Mouse (Mus musculus): ENCODE results near the gene Map3k19. TPM values are rescaled to one million over a fixed set of nuclear protein-coding genes. Genes with fewer than 3 reads are reported as not detected.

The Map3k19 gene
- polyA plus RNA-seq (2014; fragmentation: Nextera tagmentation; extraction: Ambion mirVana) = 0.57 and 0.88 TPM in 2 replicates

GRCm38 (mm10) chr1:127854486-127855222 is at the start of gene Map3k19:
Gene Map3k19, minus strand, starts transcription at chr1:127855031.
- no peaks in the 10 kb centered on the region for H3K36me3 ChIP-seq (ENCODE audit: control insufficient read depth, insufficient read depth, low read length)
- no peaks in the 10 kb centered on the region for H3K4me1 ChIP-seq (ENCODE audit: control insufficient read depth, insufficient read depth, low read length)
- no peaks in the 10 kb centered on the region; the same call in 1 of the 2 replicates for H3K9me3 ChIP-seq (ENCODE audit: control insufficient read depth, low read length)
- no peak within 1 kb of the TSS for H3K4me3 ChIP-seq (ENCODE audit: low read depth, low read length)
- H3K27me3 ChIP-seq (ENCODE audit: control insufficient read depth, insufficient read depth, low read length) = no peaks in the 10 kb centered on the region
- no peak within 1 kb of the TSS for H3K4me2 ChIP-seq (ENCODE audit: low read depth, low read length)
- no peak within 1 kb of the TSS for H3K27ac ChIP-seq (ENCODE audit: low read depth, low read length)
- 72% methylated on average over 14 of the region's 14 CpGs for WGBS
- no peak for ATAC-seq (ENCODE audit: low read depth)
- H3K9ac ChIP-seq (replicated peaks; ENCODE audit: low read depth, low read length) = no peak within 1 kb of the TSS

GRCm38 (mm10) chr1:127899401-127899800 is 44.6 kb upstream of the Map3k19 start:
- Histone ChIP-seq H3K4me3 (ENCODE audit: low read depth, low read length) (no peak overlapping the region), H3K36me3 (ENCODE audit: control insufficient read depth, insufficient read depth, low read length) (no peaks in the 10 kb centered on the region), H3K27ac (ENCODE audit: low read depth, low read length) (no peak overlapping the region), H3K4me1 (ENCODE audit: control insufficient read depth, insufficient read depth, low read length) (no peaks in the 10 kb centered on the region), H3K9ac (replicated peaks; ENCODE audit: low read depth, low read length) (no peak overlapping the region), H3K4me2 (ENCODE audit: low read depth, low read length) (no peak overlapping the region), H3K9me3 (ENCODE audit: control insufficient read depth, low read length) (no peaks in the 10 kb centered on the region), H3K27me3 (ENCODE audit: control insufficient read depth, insufficient read depth, low read length) (no peaks in the 10 kb centered on the region)
- ATAC-seq (ENCODE audit: low read depth) = no peak
- WGBS = 92% methylated on average over 1 of the region's 1 CpGs

- H3K9ac ChIP-seq (replicated peaks; ENCODE audit: low read depth, low read length) = peak overlapping the region; percentile 76
- no peak; the same call in 1 of the 2 replicates for ATAC-seq (ENCODE audit: low read depth)
- no peaks in the 10 kb centered on the region for H3K9me3 ChIP-seq (ENCODE audit: control insufficient read depth, low read length)
- 0 out of 2 replicates have a peak, but pooled peaks cover 5% of the 10 kb centered on the region for H3K36me3 ChIP-seq (ENCODE audit: control insufficient read depth, insufficient read depth, low read length)
- H3K4me1 ChIP-seq (ENCODE audit: control insufficient read depth, insufficient read depth, low read length) = peaks cover 5% of the 10 kb centered on the region; the same call in 1 of the 2 replicates
- peak overlapping the region; percentile 68 for H3K4me3 ChIP-seq (ENCODE audit: low read depth, low read length)
- peak overlapping the region; percentile 68 for H3K4me2 ChIP-seq (ENCODE audit: low read depth, low read length)
- 53% methylated on average over 8 of the region's 8 CpGs for WGBS
- peak overlapping the region; percentile 81; the same call in 1 of the 2 replicates for H3K27ac ChIP-seq (ENCODE audit: low read depth, low read length)
- H3K27me3 ChIP-seq (ENCODE audit: control insufficient read depth, insufficient read depth, low read length) = no peaks in the 10 kb centered on the region
Observed at GRCm38 (mm10) chr1:127869276-127869675, 14.4 kb upstream of the Map3k19 start.

- peak within 1 kb of the TSS; percentile 68 for H3K4me2 ChIP-seq (ENCODE audit: low read depth, low read length)
- WGBS = 12% methylated on average over 47 of the region's 47 CpGs
- peak within 1 kb of the TSS; percentile 68 for H3K4me3 ChIP-seq (ENCODE audit: low read depth, low read length)
- 0 out of 2 replicates have a peak, but pooled peaks cover 5% of the 10 kb centered on the region for H3K36me3 ChIP-seq (ENCODE audit: control insufficient read depth, insufficient read depth, low read length)
- H3K4me1 ChIP-seq (ENCODE audit: control insufficient read depth, insufficient read depth, low read length) = peaks cover 5% of the 10 kb centered on the region; the same call in 1 of the 2 replicates
- H3K9me3 ChIP-seq (ENCODE audit: control insufficient read depth, low read length) = no peaks in the 10 kb centered on the region
- peak within 1 kb of the TSS; percentile 76 for H3K9ac ChIP-seq (replicated peaks; ENCODE audit: low read depth, low read length)
- peak within 1 kb of the TSS; percentile 81 for H3K27ac ChIP-seq (ENCODE audit: low read depth, low read length)
- ATAC-seq (ENCODE audit: low read depth) = peak; percentile 98
- no peaks in the 10 kb centered on the region for H3K27me3 ChIP-seq (ENCODE audit: control insufficient read depth, insufficient read depth, low read length)
Observed at GRCm38 (mm10) chr1:127868300-127869261, 13.8 kb upstream of the Map3k19 start, which contains the start of gene Rab3gap1. Gene Rab3gap1, plus strand, starts transcription at chr1:127868773.

GRCm38 (mm10) chr1:127863806-127864205 is 9.0 kb upstream of the Map3k19 start:
- Histone ChIP-seq H3K9me3 (ENCODE audit: control insufficient read depth, low read length) (no peaks in the 10 kb centered on the region), H3K27ac (ENCODE audit: low read depth, low read length) (no peak overlapping the region), H3K9ac (replicated peaks; ENCODE audit: low read depth, low read length) (no peak overlapping the region), H3K36me3 (ENCODE audit: control insufficient read depth, insufficient read depth, low read length) (no peaks in the 10 kb centered on the region), H3K4me3 (ENCODE audit: low read depth, low read length) (no peak overlapping the region), H3K4me2 (ENCODE audit: low read depth, low read length) (no peak overlapping the region), H3K27me3 (ENCODE audit: control insufficient read depth, insufficient read depth, low read length) (no peaks in the 10 kb centered on the region), H3K4me1 (ENCODE audit: control insufficient read depth, insufficient read depth, low read length) (no peaks in the 10 kb centered on the region)
- no peak for ATAC-seq (ENCODE audit: low read depth)
- WGBS = 21% methylated on average over 7 of the region's 7 CpGs

- no peaks in the 10 kb centered on the region for H3K36me3 ChIP-seq (ENCODE audit: control insufficient read depth, insufficient read depth, low read length)
- no peak overlapping the region for H3K4me2 ChIP-seq (ENCODE audit: low read depth, low read length)
- no peaks in the 10 kb centered on the region for H3K27me3 ChIP-seq (ENCODE audit: control insufficient read depth, insufficient read depth, low read length)
- WGBS = 95% methylated on average over 5 of the region's 5 CpGs
- H3K4me3 ChIP-seq (ENCODE audit: low read depth, low read length) = no peak overlapping the region
- no peak for ATAC-seq (ENCODE audit: low read depth)
- no peaks in the 10 kb centered on the region for H3K4me1 ChIP-seq (ENCODE audit: control insufficient read depth, insufficient read depth, low read length)
- no peak overlapping the region for H3K27ac ChIP-seq (ENCODE audit: low read depth, low read length)
- no peak overlapping the region for H3K9ac ChIP-seq (replicated peaks; ENCODE audit: low read depth, low read length)
- no peaks in the 10 kb centered on the region for H3K9me3 ChIP-seq (ENCODE audit: control insufficient read depth, low read length)
Observed at GRCm38 (mm10) chr1:127861900-127862299, 7.1 kb upstream of the Map3k19 start.

- Histone ChIP-seq H3K27ac (ENCODE audit: low read depth, low read length) (no peak overlapping the region), H3K4me2 (ENCODE audit: low read depth, low read length) (no peak overlapping the region), H3K36me3 (ENCODE audit: control insufficient read depth, insufficient read depth, low read length) (no peaks in the 10 kb centered on the region), H3K4me1 (ENCODE audit: control insufficient read depth, insufficient read depth, low read length) (no peaks in the 10 kb centered on the region), H3K9me3 (ENCODE audit: control insufficient read depth, low read length) (no peaks in the 10 kb centered on the region), H3K27me3 (ENCODE audit: control insufficient read depth, insufficient read depth, low read length) (no peaks in the 10 kb centered on the region), H3K9ac (replicated peaks; ENCODE audit: low read depth, low read length) (no peak overlapping the region), H3K4me3 (ENCODE audit: low read depth, low read length) (no peak overlapping the region)
- WGBS = 96% methylated on average over 4 of the region's 4 CpGs
- no peak for ATAC-seq (ENCODE audit: low read depth)
Observed at GRCm38 (mm10) chr1:127860492-127860891, 5.7 kb upstream of the Map3k19 start.

- WGBS = 84% methylated on average over 6 of the region's 6 CpGs
- Histone ChIP-seq H3K36me3 (ENCODE audit: control insufficient read depth, insufficient read depth, low read length) (no peaks in the 10 kb centered on the region), H3K9ac (replicated peaks; ENCODE audit: low read depth, low read length) (no peak overlapping the region), H3K27ac (ENCODE audit: low read depth, low read length) (no peak overlapping the region), H3K27me3 (ENCODE audit: control insufficient read depth, insufficient read depth, low read length) (no peaks in the 10 kb centered on the region), H3K4me2 (ENCODE audit: low read depth, low read length) (no peak overlapping the region), H3K9me3 (ENCODE audit: control insufficient read depth, low read length) (no peaks in the 10 kb centered on the region), H3K4me1 (ENCODE audit: control insufficient read depth, insufficient read depth, low read length) (no peaks in the 10 kb centered on the region), H3K4me3 (ENCODE audit: low read depth, low read length) (no peak overlapping the region)
- ATAC-seq (ENCODE audit: low read depth) = no peak
Observed at GRCm38 (mm10) chr1:127859799-127860400, 5.1 kb upstream of the Map3k19 start.

Measured in neural tube, embryonic 14.5 days (tissue).